Mouse (Mus musculus): Measurements from ENCODE around the gene Inpp5d. TPM values are rescaled to one million over a fixed set of nuclear protein-coding genes. Genes with fewer than 3 reads are reported as not detected.

Inpp5d gene
- total RNA-seq, 2 experiments from 2014 or later, result 17.3 to 24.4 TPM

DNA sequence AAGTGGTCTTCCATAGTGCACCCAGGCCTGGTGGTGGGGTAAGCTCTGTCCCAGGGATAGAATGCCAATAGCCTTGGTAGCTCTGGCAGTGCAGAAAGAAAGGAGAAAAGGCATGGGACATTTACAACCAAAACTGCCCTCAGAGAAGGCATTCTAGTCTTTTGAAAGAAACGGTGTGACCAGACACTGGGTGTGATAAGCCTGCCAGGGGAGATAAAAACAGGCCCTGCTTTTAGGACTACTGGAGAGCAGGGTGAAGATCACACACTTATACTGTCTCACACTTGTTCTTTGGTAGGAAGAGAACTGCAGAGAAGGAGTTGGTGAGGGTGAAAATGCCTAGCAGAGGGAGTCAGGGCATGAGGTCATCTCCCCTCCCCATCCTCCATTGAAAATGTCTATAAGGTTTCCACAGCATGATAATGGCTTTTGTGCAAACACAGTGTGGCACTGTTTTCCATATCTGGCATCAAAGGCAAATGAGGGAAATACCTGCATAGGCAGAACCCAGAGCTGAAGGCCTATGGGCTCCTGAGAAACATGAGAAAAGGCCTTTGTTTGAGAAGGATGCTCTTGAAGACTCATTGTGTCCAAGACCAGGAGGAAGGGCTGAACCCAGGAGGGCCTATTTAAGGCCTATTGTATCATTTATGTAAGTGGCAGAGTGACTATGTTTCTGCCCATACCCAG is 4.0 kb downstream of the Inpp5d start:
- no peak for DNase-seq

DNA sequence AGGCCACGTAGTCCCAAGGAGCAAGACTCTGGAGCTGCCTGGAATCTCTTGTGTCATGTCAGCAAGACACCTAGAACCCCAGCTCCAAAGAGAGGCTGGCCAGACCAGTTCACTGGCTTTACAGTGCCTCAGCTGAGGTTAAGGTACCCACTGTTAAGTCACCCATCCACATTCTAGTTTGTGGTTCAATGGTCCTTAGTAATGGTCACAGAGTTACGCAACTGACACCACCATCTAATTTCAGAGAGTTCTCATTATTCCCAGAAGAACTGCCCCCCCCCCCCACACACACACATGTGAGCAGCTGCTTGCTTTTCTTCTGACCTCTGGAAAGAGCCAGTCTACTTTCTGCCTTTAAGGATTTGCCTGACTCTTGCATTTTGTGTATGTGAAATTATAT is 4.7 kb downstream of the Inpp5d start:
- no peak for DNase-seq

DNA sequence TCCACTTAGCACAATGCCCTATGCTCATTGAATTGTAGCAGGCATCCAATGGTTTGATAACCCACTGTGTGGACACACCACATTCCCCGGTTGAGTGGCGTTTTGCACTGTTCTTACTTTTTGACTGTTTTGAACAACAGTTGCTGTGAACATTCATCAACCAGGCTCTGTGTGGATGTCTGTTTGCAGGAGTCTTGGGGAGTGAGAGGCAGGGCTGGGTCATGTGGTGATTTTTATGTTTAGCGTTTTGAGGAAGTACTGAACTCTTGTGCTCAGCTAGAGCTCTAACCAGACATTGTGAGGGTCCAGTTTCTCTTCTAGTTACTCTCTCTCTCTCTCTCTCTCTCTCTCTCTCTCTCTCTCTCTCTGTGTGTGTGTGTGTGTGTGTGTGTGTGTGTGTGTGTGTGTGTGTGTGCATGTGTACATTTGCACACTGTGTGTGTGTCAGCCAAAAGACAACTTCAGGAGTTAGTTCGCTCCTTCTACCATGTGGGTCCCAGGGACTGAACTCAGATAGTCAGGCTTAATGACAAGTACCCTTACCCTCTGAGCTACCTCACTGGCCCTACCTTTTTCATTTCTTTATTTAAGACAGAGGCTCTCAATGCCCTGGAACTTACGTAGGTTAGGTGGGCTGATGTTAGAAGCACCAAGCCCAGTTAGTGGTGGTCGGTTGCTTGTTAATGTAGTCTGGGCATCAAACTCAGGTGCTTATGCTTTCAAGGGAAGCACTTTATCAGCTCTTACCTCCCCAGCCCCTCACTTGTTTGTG is 5.3 kb downstream of the Inpp5d start:
- DNase-seq, result peak in 1 of 2 experiments; percentile 34

DNA sequence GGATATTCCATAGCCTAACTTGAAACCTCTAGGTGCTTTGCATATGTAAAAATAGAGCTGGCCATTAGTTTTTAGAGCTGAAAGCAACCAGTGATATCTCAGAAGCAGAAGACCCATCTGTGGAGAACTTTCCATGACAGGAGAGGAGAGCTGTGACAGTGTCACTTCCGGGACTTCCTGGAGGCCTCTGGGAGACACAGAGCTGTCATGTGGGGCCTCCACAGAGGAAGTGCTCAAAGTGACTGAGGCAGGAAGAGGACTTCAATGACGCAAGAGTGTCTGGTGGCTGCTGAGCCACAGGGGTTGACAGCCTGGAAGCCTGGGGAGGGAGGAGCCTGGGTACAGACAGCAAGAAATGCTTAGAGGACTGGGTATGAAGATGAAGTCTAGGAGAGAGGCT is 6.2 kb downstream of the Inpp5d start:
- peak; percentile 51 to 88 for DNase-seq

- DNase-seq, result no peak
Observed at GRCm38 (mm10) chr1:87628085-87628484, 8.0 kb downstream of the Inpp5d start.

DNA sequence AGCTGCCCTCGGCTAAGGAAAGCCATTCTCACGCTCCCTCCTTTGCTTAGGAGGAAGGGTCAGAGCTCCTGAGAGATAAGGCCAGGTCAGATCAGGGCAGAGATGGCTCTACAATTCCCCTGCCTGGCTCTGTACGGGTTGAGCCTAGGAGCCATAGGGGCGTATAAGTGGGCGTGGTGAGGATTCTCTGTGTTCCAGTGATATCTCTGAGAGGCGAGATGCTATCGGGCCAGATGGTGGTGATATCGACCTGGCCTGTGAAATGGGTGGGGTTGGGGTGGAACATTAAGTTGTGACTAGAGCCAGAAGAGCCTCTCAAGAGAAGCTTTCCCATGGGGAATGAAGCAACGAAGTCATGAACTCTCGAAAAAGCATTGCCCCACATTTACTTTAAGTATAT is 11.5 kb downstream of the Inpp5d start:
- DNase-seq, result no peak

DNA sequence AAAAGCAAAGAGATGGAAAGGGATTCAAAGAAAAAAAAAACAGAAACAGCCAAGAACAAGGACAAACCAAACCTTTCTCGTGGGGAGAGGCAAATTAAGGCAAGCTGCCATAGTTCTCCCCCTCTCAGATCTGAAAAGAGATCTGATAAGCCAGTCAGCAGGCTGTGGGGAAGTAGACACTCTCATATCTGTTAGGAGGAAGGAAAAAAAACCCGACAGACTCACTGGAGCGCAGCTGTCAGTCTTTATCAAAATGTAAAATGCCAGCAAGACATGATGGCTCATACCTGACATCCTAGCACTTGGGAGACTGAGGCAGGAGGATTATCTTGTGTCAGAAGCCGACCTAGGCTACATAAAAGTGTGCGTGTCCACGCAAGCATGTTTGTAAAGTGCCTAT is 12.1 kb downstream of the Inpp5d start:
- DNase-seq, result no peak

DNA sequence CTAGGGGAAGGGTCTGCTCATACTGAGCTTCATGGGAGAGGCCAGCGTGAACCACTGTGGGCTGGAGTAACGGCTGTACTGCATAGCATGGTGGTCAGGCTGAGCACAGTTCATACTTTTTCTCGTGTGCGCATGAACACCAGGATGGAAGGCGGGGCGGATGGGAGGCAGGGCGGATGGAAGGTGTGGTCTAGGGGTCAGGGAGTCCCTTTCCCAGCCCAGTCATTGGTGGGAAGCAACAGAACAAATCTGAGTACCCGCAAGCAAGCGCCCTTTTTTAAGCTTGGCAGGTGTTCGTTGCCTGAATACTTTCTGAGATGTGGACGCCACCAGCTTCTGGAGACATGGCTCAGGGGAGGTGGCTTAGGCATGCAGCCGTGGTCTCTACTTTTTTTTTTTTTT is 16.6 kb downstream of the Inpp5d start:
- DNase-seq, result no peak

- DNase-seq, result peak in 1 of 2 experiments; percentile 30
Observed at GRCm38 (mm10) chr1:87637121-87637877, 17.2 kb downstream of the Inpp5d start.

- no peak for DNase-seq
Observed at GRCm38 (mm10) chr1:87637878-87638600, 17.9 kb downstream of the Inpp5d start.

DNA sequence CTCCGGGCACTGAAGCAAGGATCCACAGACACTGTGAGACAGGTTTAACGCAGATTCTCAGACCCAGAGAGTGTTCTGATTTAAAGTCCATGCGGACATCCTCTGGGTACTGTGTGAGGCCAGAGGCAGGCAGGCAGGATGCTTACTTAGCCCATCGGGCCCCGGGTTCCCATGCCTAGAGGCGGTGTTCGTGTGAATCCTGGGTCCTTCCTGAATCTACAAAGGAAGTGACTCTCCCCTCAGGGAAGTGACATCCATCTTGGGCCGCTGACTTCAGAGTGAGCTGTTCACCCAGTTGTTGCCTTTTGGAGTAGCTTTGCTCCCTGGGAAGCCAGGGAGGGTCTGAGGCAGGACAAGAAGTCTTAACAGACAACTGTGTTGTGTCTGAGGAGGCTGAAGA is 19.6 kb downstream of the Inpp5d start:
- peak in 1 of 2 experiments; percentile 36 for DNase-seq

DNA sequence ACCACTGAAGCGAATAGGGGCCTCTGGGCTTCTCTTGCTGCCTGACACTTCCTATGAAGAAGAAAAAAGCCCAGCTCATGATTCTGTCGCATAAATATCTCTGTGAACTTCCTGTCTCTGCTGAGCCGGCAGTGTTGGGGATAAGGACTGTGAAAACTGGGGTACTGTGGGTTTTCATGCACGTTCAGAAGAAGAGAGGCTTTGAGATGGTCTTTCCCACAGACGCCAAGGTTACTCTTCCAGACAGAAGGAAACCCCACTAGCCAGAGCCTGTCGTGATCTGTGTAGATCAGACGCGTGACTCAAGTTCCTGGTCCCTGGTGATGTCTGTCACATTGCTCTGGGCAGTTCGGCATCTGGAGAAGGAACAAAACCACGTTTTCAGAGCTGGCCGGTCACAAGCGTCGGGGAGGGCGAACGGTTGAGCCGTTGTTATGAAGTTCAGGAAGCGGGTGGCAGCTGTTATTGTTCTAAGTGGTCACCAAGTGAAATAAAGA is 20.1 kb downstream of the Inpp5d start:
- DNase-seq, result peak; percentile 54 to 82

DNA sequence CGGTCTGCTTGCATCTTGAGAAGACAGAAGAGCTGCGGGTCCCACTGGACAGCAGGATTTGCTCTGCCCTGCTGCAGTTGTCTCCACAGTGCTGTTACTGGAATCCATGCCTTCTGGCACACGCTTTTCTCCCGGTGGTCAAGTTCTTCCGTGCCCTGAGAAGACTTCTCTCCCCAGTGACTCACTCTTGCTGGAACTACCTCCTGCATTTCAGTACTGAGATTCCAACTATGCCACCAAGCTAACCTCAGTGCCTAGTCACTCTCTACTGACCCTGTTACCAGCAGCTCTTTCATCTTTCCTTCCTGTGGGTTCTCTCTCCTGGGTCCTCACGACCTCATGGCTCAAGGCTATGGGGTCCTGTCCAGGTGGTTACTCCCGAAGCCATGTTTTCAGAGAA is 22.9 kb downstream of the Inpp5d start:
- no peak for DNase-seq

GRCm38 (mm10) chr1:87645041-87645440 is 24.9 kb downstream of the Inpp5d start:
- DNase-seq, result no peak

GRCm38 (mm10) chr1:87645748-87646147 is 25.6 kb downstream of the Inpp5d start:
- DNase-seq, result no peak

DNA sequence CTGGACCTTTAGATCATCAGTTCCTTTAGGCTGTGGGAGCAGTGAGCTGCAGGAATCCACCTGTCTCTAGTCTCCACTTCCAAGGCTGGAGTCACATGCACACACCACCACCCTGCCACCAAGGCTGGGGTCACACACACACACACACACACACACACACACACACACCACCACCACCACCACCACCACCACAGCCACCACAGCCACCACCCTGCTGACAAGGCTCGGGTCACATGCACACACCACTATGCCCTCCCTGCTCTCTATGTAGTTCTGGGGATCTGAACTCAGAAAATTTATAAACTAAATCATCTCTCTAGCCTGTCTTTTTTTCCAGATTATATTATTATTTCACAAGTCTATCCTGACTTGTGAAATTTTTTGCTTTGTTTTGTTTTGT is 27.7 kb downstream of the Inpp5d start:
- no peak for DNase-seq

DNA sequence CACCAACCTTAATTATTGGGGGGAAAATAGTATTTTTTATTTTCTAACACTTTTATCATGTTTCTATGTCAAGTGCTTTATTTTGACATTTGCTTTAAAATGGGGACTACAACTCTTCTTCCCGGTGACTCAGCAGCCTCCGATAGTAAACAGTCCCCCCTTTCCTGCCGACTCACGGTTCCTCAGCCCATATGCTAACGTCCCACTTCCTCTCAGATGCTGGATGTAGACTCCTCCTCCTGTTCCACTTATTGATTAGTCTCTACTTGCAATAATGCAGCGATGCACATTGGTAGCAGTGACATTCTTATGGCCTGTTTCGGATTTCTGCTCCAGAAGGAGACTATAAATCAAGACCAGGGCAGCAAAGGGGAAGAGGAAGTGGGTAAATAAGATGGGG is 28.5 kb downstream of the Inpp5d start:
- no peak for DNase-seq

DNA sequence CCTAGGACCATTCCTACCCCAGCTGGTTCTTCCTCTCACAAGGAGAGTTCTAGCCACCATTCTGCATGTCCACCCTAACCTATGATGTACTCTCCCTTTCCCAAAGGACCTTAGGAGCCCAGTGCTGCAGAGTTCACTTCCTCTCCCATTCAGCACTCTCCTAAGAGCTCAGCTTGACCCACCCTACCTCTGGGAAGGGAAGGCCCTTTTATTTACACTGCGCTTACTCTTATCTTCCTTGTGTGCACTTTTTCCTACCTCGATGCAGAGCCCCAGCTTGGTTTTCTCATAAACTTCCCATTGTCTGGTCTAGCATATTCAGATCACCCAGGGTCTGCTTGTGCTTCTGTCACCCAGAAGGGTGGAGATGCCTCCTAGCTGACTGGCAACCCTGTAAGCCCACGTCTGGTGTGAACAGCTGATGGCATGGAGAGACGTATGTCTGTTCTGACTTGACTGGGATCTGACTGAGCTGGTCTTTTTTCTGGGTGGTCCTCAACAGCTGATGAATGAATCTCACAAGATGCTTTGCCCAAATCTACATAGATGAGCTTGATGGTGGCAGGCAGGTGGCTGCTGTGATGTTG is 29.2 kb downstream of the Inpp5d start:
- DNase-seq, result no peak

DNA sequence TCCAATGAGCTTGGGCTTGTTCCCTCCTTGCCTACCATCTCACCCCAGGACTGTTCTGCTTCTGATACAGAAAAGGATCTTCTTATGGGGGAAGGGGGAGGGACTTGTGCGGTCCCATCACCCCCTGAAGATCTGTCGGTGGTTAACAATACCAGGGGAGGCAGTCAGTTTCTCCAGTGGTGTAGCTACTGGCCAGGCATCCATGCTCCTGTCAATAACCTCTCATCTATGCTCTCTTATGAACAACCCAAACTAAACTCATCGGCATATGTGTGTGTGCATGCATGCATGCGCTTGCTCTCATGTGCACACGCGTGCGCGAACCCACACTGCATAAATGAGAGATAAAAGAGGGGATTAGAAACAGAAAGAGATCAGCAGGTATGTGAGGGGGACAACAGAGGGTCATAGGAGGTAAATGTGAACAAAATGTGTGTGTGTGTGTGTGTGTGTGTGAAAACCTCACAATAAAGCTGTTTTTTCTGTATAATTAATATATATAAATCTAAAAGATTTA is 29.9 kb downstream of the Inpp5d start:
- DNase-seq, result no peak

- peak; percentile 53 to 82 for DNase-seq
Observed at GRCm38 (mm10) chr1:87650611-87651079, 30.5 kb downstream of the Inpp5d start.

GRCm38 (mm10) chr1:87651436-87651835 is 31.3 kb downstream of the Inpp5d start:
- peak in 1 of 2 experiments; percentile 19 for DNase-seq
